Mouse (Mus musculus): ENCODE measurements around the gene Trip6.
"Not testable (repeated sequence)": the region's sequence is repeated elsewhere in the genome, so short reads cannot be mapped to it uniquely, and the experiment has no call there.

The Trip6 gene

GRCm38 (mm10) chr5:137301253-137301652, 13.0 kb downstream of the Trip6 start:
- no peak for DNase-seq (ENCODE audit: low read depth, low spot score)

DNA sequence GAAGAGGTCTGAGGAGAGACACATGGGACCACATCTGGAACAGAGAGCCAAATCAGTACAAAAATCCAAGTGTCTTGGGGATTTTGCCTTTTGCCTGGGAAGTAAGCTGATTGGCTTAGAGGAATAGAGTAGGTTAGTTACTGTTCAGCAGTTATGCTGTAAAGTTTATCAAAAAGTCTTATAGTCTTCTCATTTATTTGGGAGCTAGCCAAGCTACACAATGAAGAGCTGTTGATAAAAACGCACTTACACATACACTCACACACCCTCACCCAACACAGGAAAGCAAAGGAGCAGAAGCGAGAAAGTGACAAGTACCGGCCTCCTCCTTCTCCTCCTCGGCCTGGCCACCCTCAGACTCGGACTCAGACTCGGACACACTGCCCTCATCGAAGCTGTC, 15.0 kb downstream of the Trip6 start:
- DNase-seq (ENCODE audit: low read depth, low spot score): no peak

GRCm38 (mm10) chr5:137297126-137297525, 17.1 kb downstream of the Trip6 start:
- no peak for DNase-seq (ENCODE audit: low read depth, low spot score)

GRCm38 (mm10) chr5:137295712-137296111, 18.5 kb downstream of the Trip6 start:
- DNase-seq (ENCODE audit: low read depth, low spot score): no peak

DNA sequence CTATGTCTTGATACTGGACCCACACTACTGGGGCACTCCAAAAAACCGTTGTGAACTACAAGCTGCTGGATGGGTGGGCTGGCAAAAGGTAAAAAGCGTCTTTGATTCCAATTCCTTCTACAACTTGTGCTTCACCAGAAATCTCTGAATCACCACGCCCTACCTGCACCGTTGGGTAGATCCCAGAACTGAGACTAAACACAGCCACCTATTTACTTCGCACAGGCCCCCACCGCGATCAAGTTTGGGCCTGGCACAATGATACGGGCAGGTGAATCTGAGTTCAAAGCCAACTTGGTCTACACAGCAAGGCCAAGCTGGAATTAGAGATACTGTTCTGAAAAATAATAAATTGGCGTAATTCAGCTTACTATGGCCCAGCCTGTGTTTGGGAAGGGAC, 18.9 kb downstream of the Trip6 start:
- no peak for DNase-seq (ENCODE audit: low read depth, low spot score)

GRCm38 (mm10) chr5:137294744-137295093, 19.5 kb downstream of the Trip6 start:
- no peak for DNase-seq (ENCODE audit: low read depth, low spot score)

DNA sequence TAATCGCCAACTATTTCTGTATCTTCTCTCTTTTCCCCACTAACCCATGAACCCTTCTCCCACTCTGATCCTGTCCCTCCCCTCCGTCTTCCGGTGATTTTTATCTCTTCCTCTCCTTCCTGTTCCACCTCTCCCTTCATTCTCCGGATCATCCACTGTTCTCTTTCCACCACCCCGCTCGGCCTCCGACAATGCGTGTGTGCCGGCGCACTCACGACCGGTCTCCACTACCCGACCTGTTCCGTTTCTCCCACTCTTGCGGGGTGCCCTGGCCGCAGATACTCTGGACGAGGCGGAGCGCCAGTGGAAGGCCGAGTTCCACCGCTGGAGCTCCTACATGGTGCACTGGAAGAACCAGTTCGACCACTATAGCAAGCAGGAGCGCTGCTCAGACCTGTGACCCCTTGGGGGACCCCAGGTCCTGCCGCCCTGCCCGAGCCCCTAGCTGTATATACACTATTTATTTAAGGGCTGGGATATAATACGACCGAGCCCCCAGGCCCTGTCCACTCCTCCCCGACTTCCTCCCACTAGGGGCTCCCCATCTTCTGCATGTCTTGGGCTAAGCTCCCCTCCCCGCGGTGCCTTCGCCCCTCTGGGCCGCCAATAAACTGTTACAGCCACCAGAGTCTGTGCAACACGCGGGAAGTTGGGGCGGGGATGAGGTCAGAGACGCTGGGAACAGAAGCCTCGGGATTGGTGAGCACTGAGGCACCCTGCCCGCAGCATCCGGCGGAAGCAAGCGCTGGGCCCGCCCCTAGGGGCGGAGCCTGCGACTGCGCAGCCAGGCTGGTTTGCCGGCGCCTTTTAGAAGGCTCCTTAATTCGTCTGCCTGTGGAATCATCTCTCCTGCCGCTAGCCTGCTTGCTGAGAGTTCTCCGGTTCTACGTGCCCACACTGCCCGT, 20.1 kb downstream of the Trip6 start, which contains the start of gene Ufsp1:
Gene Ufsp1 (plus strand): TSS at position 791 of the 905 bp plus-strand sequence.
- DNase-seq (ENCODE audit: low read depth, low spot score): peak; percentile 92

GRCm38 (mm10) chr5:137293282-137293681, 20.9 kb downstream of the Trip6 start:
- DNase-seq (ENCODE audit: low read depth, low spot score): no peak

DNA sequence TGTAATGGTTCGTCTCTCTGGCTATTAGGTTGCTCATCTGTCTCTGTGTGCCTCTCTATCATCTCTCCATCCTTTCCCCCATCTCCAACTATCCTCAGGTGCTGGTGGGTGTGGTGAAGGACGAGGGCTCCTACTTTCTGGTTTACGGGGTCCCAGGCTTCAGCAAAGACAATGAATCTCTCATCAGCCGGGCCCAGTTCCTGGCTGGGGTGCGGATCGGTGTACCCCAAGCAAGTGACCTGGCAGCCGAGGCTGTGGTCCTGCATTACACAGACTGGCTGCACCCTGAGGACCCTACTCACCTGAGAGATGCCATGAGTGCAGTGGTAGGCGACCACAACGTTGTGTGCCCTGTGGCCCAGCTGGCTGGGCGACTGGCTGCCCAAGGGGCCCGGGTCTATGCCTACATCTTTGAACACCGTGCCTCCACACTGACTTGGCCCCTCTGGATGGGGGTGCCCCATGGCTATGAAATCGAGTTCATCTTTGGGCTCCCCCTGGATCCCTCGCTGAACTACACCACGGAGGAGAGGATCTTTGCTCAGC, 22.8 kb downstream of the Trip6 start:
- DNase-seq (ENCODE audit: low read depth, low spot score): no peak

DNA sequence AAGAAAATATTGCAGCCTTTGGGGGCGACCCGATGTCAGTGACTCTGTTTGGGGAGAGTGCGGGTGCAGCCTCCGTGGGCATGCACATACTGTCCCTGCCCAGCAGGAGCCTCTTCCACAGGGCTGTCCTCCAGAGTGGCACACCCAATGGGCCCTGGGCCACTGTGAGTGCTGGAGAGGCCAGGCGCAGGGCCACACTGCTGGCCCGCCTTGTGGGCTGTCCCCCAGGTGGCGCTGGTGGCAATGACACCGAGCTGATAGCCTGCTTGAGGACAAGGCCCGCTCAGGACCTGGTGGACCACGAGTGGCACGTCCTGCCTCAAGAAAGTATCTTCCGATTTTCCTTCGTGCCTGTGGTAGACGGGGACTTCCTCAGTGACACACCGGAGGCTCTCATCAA, 23.5 kb downstream of the Trip6 start:
- DNase-seq (ENCODE audit: low read depth, low spot score): no peak

DNA sequence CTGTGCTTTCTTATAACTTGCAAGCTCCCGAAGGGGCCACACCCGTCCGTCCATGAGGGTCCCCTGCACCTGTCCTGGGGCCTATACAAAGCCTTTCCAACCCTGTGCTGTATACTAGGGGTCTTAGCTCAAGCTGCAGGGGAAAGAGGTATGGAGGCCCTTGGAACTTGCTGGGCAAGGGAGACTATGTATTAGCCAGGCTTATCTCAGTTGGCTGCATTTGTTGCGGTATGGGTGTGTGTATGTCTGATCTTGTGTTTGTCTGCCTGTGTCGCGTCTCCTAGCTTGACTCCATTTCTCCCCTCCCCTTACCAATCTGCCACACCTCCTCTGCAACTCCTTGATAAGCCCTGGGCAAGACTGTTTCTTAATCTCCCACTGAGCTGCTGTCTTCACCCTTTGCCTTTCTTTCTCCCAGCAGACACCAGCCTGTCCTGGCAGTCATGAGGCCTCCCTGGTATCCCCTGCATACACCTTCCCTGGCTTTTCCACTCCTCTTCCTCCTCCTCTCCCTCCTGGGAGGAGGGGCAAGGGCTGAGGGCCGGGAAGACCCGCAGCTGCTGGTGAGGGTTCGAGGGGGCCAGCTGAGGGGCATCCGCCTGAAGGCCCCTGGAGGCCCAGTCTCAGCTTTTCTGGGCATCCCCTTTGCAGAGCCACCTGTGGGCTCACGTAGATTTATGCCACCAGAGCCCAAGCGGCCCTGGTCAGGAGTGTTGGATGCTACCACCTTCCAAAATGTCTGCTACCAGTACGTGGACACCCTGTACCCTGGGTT, 24.4 kb downstream of the Trip6 start:
- DNase-seq (ENCODE audit: low read depth, low spot score): no peak

- no peak for DNase-seq (ENCODE audit: low read depth, low spot score)
These were observed 25.2 kb downstream of the Trip6 start for GRCm38 (mm10) chr5:137288999-137289470.

DNA sequence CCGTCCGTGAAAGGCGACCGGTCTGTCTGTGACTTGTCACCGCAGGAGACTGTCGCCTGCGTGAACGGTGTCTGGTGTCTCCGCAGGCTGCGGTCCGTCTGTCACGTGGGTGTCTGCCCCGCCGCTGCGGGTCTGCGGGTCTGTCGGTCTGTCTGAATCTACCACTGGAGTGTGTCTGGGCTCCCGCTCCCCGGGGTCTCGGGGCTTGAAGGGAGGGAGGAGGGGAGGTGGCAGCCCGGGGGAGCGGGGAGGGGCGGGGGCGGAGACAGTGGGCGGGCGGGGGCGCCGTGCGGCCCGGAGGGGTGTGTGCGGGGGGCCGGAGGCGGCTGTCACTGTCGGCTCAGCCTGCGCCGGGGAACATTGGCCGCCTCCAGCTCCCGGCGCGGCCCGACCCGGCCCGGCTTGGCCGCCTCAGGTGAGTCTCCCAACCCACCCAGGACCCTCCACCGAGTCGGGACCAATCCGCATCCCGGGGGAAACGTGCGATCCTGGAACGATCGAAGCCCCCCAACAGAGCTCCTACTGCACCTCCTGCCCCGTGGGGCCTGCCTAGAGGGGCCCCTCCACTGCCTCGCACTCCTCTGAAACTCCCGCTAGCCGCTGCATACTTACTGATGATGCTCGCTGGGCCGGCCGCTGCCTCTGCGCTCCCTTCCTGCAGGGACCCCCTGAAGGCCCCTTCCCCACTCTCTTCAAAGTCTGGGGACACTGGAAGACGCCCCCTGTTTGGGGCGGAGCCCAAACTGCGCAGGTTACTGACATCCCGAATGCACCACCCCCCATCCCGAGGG, 26.1 kb downstream of the Trip6 start:
- DNase-seq (ENCODE audit: low read depth, low spot score): no peak

DNA sequence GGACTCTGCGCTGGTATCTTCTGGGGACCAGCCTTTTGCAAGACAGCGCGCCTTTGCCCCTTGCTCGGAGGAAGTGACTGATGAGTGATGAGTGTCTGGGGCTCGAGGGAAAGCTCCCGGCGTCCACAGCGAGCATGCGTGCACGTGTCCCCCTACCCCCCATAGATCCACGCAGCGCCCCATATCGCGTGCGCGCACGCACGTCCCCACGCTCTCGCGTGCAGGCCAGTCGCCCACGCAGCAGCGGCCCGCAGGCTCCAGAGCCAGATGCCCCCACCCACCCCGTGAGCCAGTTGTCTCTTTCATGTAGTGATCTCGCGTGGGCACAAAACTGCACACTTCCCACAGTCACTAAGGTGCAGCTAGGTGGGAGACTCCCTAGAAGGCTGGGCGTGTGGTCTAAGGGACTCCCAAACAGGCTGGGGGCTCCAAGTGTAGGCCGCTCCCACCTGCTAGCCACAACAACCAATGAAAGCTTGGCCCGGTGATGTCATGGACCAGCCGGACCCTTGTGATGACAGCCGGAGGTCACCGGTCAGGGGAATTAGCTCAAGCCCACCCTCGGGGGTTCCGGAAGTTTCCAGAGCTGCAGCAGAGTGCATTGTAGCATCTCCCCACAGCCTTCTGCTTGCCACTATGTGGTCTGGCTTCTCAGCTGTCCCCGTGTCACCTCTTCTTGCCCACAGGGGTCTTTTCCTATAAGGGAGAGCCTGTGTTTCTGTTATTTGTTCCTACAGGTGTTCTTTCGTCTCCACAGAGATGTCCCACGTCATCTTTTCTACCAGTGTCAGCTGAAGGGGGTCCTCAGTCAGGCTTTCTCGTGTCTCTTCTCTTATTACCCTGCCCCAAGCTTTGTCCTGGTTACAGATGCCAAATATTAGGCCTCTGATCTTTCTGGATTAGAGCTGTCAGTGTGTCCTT, 26.9 kb downstream of the Trip6 start, which contains the start of gene Ache:
Gene Ache (plus strand): TSS at position 488 of the 921 bp plus-strand sequence.
- no peak for DNase-seq (ENCODE audit: low read depth, low spot score)

DNA sequence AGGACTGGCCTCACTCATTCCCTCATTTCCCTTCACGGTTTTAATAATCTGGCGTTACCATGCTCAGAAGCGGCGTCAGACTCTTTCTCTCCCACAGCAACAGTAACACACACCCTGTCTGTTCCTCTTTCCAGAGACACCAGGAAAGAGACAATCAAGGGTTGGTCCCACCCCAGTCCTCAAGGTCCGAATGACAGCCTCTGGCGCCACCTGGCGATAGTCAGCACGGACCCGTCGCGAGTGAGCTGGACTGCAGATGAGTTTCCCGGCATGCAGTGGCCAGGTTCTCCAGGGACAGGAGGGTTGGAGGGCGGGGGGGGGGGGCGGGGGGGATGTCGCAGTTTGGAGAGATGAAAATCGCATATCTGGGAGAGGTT, 27.6 kb downstream of the Trip6 start:
- peak; percentile 78 for DNase-seq (ENCODE audit: low read depth, low spot score)

DNA sequence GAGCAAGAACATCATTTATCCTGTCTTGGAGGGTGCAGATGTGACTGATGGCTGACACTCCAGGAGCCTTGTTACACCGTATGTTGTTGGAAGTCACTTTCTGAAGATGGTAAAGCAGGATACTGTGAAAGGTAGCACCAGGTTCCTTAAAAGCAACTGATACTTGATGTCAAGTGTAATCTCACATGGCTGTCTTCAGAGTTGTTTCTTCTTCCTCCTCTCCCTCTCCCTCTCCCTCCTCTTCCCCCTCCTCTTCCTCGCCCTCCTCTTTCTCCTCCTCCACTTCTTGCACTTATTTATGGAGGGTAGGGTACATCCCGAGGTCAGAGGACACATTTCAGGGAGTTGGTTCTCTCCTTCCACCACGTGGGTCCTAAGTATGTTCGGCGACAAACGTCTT, 28.2 kb downstream of the Trip6 start:
- no peak for DNase-seq (ENCODE audit: low read depth, low spot score)

DNA sequence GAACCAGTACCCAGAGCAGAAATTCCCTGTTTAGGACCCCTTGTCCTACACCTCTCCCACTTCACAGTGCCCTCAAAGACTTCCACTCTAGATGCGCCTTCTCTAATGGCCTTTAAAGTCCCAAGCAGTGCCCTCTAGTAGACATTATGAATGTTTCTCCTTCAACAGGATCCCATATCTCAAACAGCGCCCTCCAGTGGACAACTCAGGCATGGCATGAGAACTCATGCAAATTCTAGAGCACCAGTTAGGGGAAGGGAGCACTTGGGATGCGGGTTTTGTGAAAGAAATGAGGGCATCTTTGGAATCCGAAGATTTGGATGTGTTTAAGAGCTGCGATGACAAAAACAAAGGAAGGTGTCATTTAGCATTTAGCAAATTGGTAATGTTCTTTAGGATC, 29.2 kb downstream of the Trip6 start:
- DNase-seq (ENCODE audit: low read depth, low spot score): no peak

- DNase-seq (ENCODE audit: low read depth, low spot score): not testable (repeated sequence)
These were observed 29.8 kb downstream of the Trip6 start for GRCm38 (mm10) chr5:137284411-137284810.

DNA sequence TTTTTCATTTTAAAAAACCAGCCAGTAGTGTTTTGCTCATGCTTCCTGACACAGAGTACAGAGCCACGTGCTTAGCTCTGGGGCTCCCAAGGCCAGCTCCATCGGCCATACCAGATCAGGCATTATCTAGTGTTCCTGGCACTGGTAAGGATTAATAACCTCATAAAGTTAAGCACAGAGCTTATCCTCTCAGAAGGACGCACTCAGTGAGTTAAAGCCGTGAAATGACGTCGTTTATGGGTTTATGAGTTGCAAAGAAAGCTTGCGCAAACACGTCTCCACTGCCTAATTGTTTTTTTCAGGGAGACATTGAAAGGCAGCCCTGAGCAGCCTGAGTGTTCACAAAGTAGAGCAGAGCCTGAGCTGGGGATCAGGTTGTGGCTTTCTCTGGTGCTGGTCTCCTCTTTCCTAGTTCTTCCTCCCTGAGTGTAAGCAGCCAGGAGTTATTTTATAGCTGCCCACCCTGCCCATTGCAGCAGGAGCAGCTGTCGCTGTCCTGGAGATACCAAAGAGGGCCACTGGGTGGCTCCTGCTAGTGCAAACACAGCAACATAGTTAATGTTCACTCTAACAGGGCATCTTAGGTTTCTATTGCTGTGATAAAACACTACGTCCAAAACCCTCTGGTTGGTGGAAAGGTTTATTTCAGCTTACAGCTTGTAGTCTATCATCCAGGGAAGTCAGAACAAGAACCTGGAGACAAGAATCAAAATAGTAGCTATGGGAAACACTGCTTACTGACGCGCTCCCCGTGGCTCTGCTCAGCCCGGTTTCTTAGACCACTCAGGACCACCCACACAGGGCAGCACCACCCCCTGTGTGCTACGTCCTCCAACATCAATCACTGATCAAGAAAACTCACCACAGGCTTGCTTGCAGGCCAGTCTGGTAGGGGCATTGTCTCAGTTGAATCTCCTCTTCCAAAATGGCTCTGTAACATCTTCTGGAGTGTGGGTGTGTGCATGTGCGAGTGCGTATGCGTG, 36.6 kb downstream of the Trip6 start:
- DNase-seq (ENCODE audit: low read depth, low spot score): no peak

Data from brain, embryonic 18.5 days (tissue).